Mouse (Mus musculus): Measurements from ENCODE around the gene Paf1. TPM values are rescaled to one million over a fixed set of nuclear protein-coding genes. Genes with fewer than 3 reads are reported as not detected.

Paf1 gene
- total RNA-seq, 2 experiments from 2014 or later, result 24.9 to 29.4 TPM

DNA sequence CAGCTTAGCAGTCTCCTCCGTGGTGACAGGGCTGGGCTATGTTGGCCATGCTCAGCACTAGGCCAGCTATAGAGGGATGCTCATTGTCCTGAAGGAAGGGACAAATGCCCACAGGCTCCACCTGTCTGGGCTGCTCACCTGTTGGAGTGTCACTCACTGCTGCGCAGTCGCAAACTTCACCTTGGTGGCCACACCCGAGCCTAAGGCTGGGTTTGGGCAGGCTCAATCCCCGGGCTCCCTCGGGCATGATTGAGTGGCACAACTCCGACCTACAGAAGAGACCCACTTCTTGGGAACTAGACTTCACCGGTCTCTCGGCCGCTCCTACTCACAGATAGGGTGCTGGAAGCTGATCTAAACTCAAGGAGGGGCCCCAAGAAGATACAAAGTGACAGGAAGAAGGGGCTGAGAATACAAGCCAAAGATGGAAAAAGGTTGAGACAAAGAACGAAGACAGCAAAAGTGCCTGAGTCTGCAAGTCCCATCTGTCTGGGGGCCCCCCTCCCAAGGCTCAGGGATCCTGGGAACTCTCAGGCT is 21.7 kb upstream of the Paf1 start:
- DNase-seq, result peak; percentile 23

DNA sequence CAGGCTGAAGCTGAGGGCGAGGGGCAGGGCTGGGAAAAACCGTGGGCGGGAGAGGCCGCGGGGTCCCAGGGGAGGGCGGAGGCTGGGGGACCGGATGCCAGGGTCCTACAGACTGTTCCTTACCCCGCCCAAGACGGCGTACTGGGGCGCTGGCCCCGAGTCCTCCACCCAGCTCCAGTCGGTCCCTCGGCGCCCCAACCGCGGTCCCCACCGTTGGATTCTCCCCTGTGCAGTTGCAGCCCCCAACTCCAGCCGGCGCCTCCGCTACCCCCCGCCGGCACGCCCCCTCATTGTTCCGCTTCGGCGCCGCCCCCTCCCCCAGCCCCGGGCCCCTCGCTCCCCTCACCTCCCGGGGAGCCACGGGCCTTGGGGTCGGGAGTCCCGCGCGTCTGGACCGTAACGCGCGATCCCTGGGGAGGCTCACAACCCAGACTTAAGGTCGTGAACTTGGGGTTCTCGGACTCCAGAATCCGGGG is 21.2 kb upstream of the Paf1 start:
- peak; percentile 83 for DNase-seq

DNA sequence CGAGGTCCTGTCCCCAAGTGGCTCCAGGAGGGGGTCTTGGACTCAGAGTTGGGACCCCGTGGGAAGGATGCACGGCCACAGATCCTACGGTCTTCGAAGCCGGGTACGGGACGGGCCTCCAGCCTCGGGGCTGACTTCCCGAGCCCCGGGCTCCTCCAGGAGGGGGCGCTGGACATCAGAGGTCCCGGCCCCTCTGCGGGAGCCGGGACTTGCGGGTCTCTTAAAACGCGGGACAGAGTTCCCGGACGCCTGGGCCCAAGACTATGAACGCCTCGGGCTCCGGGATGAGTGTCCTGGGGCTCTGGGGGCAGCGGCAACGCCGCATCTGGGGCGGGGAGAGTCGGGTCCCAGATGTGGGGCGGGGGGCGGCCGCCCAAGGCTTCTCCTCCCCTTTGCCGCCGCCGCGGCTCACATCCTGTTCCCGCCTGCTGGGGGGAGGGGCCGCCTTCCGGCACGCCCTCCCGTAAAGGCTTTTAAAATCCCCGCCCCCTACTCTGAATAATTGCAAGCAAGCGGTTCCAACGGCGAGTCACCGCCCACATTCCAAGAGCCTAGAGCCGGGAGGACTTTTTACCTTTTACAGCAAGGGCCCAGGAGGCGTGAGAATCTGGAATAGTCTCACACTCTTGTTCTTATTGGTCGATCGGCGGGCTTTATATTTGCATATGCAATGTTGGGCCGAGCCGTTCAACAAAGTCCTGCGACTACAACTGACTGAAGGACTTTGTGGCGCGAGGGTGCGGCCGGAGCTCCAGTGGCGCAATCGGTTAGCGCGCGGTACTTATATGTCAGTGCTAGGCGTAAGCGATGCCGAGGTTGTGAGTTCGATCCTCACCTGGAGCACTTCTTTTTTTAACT is 20.3 kb upstream of the Paf1 start, which contains the start of gene Plekhg2:
TSS of gene Plekhg2 (minus strand) at position 349 of the 858 bp plus-strand sequence.
- peak; percentile 98 for DNase-seq

DNA sequence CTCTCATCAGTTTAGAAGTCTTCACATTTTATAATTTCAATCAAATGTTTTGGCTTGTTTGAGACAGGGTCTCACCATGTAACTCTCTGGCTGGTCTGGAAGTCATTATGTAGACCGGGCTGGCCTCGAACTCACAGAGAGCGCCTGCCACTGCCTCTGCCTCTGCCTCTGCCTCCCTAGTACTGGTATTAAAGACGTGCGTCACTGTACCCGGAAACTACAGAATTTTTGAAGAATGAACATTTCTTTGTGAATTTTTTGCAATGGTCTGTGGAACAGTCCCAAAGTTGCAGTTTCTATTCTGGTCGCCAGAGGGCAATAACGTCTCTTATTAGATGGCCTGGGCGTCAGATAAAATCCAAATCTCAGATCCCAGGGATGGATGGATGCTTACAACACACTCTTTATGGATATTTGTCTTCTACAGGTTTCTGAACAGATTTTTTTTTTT is 19.6 kb upstream of the Paf1 start:
- DNase-seq, result peak; percentile 66

DNA sequence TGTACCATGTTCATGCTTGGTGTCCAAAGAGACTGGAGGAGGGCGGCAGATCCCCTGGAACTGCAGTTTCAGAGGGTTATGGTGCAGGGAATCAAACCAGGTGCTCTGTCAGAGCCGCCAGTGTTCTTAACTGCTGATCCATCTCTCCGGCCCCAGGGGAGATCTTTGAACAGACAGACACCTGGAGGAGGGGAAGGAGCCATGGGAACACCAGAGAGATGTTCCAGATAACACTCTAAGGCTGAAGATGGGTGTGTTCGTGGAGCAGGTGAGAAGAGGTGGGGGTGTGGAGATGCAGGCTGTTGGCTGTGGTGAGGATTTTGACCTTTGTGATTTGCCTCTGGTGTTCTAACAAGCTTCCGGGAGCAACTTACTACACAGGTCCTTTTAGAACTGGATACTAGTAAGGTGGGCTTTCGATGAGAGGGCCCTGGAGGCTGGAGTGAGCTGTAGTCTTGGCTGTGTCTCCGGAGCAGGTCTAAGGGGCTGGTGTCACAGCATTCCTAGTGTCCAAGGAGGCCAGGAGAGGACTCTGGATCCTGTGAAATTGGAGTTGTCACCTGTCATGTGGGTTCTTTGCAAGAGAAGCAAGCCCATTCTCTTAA is 18.8 kb upstream of the Paf1 start:
- DNase-seq, result no peak

DNA sequence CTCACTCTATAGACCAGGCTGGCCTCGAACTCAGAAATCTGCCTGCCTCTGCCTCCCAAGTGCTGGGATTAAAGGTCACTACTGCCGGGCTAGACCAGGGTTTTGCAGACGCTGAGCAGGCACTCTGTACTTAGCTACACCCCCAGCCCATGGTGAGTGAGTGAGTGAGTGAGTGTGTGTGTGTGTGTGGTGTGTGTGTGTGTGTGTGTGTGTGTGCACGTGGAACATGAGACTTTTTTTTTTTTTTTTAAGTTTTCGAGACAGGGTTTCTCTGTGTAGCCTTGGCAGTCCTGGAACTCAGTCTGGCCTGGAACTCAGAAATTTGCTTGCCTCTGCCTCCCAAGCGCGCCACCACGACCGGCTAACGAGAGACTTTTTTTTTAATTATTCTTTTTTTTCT is 18.1 kb upstream of the Paf1 start:
- no peak for DNase-seq

DNA sequence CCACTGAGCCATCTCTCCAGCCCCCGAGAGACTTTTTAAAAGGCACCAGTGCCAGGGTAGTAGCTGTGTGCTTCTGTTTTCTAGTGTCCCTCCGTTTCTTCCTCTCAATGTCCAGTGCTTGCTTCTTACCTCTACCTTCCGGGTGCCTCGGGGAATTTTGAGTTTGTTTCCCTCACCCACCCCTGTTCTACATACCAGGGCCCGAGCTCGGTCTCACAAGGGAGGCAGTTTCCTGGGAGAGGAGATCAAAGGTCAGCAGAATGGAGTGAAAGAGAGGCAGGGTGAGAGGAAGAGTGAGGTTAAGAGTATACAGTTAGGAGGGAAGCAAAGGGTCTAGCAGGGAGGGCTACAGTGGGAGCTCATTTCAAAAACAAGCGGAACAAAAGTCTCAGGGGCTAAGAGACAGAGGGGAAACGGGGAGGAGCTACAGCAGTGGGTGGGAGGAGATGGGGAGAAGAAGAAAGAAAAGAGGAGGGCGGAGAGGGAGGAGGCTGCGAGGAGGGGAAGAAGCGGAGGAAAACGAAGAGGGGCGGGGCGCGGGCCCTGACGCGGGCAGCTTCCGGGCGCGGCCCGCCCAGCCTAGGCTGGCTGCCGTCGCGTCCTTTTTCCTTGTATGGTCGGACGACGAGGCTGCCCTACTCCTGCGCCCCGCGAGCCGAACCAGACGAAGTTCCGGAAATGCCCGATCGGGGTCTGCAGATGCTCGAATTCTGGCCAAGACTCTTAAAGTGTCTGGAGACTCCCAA is 17.4 kb upstream of the Paf1 start:
- DNase-seq, result peak; percentile 95

DNA sequence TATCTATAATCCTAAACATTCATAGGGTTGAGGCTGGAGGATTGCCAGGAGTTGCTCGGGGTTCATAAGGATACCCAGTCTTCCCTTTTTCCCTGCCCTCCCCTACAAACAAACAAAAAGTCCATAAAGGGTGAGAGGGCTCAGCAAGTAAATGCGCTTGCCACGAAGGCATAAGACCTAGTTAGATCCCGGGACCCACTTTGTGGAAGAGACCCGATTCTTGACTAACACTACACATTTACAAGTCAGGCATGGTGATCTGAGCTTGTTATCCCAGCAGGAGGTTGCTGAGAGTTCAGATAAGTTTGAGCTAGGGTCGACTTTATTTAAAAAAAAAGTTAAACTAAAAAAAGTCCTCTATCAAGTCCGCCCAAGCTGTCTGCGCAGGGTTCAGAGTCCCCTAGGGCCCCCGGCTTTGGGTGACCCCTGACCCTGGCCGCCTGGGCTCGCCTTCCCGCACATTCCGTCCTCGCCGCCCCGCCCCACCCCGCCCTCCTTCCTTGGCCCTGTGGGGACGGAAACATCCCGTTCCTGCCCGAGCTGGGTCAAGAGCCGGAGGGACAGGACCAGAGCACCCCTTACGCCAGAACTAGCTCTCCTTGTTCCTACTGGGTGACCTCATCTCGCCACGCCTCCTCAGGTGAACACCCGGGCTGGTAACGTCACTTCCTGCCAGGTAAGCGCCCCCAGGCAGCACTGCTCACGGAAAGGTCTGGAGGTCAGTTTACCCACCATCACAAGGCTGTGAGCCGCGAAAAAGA is 16.6 kb upstream of the Paf1 start:
- peak; percentile 95 for DNase-seq

DNA sequence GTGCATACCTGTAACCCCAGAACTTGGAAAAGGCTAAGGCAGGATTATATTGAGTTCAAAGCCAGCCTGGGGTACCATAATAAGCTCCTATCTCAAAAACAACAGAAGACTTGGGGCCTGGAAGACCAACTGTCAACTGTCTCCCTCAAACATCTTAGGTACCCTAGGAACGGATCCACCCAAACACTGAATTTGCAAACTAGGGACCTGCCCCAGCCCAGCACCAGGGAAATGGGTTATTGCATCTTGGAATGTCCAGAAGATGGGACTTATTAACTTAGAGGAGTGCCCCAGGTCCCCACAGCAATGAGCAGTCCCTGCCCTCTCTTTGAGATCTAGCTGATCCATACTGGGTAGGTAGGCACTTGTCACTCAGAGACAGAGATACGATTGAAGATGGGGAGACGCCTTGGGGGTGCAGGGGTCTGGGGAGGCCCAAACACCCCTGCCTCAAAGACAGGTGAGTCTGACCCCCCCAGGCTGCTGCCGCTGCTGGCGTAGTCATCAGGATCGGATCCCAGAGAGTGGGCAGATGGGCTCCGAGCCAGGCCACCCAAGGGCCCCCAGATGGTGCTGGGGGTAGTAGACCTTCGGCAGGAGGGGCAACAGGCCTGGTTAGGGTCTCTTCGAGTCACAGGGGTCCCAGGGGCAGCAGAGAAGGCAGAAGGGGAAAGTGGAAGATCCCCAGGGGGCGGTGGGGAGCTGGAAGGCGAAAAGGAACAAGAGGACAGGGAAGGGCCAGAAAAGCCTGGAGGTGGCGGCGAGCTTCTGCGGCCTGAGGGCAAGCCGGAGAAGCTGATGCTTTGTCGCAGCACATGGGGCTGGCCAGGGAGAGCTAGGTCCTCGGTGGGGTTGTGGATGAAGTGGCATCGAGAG is 15.3 kb upstream of the Paf1 start:
- DNase-seq, result peak; percentile 49

DNA sequence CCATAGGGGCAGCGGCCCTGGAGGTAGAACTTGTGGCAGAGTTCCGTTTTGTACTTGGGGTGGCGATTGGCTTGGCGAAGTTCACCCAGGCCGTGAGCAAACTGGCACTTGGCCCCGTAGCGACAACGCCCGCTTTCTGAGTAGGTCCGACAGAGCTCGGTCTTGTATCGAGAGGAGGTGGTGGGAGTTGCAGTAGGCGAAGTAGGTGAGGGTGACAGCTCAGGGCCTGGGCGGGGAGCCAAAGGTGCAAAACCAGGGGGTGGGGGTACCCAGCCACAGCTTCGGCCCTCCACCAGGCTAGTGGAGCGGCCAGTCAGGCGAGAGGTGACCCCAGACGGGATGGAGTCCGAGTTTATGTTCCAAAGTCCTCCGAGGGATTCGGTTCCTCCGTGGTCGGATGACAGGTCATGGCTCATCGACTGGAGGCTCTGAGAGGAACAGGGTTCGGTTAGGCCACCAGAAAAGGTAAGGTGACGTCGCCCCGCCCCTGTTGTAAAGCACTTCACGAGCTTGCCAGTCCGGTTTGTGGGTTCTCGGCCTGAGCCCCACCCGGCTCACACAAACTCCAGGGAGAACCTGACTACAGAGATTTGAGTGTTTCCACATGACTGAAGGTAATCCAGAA is 14.6 kb upstream of the Paf1 start:
- DNase-seq, result peak; percentile 71

DNA sequence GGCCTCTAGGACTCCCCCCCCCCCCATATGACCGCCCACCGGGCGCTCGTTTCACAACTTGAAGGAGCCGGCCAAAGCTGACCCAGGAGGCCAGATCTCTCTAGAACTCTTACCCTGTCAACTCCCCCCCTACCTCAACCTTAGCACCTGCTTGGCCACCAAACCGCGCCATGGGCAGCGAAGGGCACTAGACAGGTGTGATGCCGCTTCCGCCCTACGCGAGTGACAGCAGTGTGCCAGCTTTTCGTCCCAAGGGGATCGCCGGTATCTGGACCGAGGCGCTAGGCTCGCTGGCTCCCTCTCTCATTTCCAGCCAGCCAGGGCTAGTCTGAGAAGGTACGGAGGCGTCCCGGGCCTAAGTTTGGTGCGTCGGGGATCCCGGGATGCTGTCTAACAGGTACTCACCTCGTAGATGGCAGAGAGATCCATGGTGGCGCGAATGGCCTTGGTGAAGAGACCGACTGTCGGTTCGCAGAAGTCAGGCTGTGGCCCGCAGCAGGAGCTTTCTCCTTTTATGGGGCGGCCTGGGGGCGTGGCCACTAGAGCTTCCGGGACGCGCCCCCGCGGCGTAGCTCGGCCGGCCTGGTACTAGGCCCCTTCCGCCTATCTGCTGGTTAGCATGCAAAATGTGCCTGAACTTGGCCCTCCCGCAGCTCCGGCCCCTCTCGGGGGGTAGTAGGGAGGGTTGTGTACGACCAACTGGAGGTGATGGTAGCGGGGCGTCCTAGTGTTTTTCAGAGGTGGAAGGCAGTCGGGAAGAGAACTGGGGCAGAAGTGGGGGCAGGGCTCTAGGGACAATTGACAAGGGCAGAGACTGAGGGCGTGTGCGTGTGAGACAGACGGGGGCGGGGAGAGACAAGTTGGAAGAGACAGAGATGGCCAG is 13.7 kb upstream of the Paf1 start:
- peak; percentile 95 for DNase-seq

DNA sequence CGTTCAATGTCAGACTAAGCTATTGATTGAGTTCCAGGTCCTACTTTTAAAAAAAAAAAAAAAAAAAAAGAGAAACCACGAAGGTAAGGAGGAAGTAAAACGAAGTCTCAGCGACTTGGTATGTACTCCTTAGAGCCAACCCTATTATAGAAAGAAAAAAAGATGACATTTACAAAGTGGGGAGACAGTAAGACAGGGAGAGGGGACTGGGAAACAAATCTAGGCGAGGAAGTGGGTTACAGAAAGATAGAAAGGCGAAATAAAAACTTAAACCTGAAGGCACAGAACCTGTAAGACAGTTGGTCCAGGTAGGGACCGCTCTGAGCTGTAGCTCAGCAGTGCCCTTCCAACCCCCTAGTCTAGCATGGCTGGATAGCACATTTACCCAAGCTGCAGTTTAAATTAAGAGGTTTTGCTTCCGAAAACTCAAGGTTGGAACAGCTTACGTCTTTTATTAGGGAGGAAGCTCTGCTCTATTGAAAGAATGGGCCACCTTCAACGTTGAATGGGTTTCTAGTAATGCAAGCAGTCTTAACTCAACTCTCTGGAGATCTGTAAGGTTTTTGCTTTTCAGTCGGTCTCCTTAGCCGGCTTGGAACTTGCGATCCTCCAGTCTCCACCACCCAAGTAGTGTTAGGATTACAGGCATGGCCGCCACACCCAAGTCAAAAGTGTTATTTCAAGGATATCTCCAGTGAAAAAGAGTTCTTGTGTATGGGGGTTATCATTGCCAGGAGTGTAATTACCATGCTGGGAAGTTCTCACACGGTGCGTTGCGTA is 12.3 kb upstream of the Paf1 start, which contains the start of gene Zfp36:
TSS of gene Zfp36 (minus strand) at position 17 of the 780 bp plus-strand sequence.
- no peak for DNase-seq

DNA sequence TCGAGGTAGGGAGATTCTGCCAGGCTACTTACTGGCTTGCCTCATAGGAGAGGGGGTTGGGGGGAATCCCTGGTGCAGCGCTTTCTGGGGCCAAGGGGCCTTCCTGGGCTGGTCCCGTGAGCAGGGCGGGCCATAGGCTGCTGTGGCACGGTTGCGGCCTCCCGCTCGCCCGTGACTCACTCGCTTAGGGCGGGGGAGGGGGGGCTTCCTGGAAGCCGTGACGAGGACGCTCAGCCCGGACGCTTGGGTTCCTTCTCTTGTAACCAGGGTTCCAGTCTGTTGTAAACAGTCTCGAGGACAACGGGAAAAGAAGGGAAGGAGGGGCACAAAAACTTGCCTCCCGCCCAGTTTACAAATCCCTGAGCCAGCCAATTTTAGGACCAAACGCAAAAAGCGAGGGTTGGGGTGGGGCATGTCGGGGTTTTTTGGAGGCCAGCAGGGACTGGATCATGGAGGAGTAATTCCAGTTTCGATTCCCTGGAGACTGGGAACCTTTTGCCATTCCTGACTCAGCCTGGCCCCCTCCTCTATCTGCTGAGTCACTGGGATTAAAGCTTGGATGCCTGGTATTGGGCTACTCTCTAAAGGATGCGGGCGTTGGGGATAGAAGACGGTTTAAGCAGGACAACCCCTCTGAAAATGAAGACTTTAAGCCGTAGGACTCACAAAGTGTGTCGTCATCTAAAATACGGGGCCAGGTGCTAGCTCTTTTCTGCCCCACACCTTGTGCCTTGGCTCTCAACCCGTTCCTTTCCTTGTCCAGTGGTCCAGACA is 11.5 kb upstream of the Paf1 start:
- DNase-seq, result peak; percentile 91

DNA sequence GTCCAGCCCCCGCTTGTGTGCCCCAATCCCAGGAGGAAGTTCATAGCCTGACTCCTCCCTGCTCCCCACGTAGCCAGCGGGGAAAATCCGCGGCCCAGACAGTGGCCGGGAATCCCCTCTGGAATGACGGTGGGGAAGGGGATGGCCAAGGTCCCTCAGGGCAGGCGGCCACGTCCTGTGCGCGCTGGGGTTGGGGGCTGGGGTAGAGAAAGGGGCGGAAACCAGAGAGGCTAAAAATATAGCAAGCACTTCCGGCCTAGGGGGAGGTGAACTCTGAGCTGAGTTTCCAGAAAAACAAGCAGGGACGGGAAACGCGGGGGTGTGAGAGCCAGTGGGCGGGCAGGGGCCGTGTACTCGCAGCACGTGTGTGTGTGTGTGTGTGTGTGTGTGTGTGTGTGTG is 10.8 kb upstream of the Paf1 start:
- peak; percentile 90 for DNase-seq

DNA sequence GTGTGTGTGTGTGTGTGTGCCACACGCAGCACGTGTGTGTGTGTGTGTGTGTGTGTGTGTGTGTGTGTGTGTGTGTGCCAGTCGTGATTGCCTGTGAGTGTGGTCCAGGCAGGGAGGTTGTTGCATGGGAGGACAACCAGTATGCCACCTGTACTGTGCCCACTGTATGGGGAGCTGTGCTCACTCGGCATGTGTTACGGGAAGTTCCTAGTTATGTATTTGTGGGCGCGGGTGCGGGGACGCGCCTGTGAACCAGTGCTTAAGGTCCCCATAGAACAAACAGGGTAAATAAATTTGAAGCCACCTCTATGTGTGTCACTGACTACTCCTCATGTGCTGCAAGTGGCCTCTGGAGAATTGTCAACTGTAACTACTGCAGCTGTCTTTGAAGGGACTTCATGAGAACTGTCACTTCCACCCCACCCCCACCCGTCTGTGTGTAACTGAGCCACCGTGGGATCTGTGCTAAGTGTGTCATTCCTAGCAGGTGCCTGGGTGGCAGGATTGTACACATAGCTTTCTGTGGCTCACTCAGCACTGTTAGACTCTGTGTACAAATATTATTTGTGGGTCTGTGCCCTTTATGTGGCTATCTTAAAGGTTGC is 10.3 kb upstream of the Paf1 start:
- DNase-seq, result no peak

DNA sequence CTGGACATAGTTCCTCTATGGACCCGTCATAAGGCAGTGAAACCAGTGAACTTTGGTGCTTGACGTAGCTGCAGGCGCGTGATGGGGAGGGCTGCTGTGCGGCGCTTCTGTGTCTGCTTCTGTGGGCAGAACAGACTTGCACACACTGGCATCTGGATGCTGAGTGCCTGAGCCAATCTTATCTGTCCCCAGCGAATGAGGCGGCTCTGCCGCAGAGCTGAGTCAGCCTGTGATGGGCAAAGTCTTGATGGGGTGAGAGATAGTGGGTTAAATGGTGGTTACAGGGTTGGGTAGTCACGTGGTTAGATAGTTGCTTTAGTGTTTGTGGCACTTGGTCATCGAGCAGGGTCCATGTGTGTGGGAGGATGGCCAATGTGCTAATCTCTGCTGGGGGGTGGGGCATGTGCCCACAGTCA is 9.8 kb upstream of the Paf1 start:
- peak; percentile 59 for DNase-seq

DNA sequence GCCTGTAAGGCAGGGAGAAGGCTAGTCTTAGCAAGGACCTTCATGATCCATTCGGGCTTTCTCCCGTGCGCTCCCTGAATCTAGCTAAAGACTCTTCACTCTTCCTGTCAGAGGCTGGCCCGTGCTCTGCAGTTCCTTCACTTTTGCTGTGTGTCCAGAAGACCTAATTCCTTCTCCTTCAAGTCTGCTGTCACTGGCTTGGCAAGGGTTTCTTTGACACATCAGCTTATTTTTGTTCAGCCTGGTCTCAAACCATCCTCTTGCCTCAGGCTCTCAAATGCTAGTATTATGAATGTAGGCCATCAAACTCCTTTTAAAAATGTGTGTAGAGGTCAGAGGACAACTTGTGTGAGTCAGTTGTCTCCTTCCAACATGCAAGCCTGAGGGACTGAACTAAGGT is 9.1 kb upstream of the Paf1 start:
- DNase-seq, result no peak
